Mouse (Mus musculus) megakaryocyte, embryonic 14.5 days (primary cell): Measurements from ENCODE around the gene Npas3. TPM values are rescaled to one million over a fixed set of nuclear protein-coding genes. Genes with fewer than 3 reads are reported as not detected.

ENCODE experiments used
- H3K27me3 ChIP-seq: replicated peaks from 2 replicates; pipeline ENCODE3; 2012; ENCODE audit warnings: inconsistent platforms
- H3K36me3 ChIP-seq: replicated peaks from 2 replicates; pipeline ENCODE3; 2012; ENCODE audit warnings: low read length, inconsistent platforms, mixed read lengths
- H3K4me1 ChIP-seq: 2 replicates; pipeline ENCODE4 v1.6.1; 2012; ENCODE audit warnings: inconsistent platforms
- H3K4me3 ChIP-seq: replicated peaks from 2 replicates; pipeline ENCODE3; 2012; ENCODE audit warnings: moderate library complexity, mild to moderate bottlenecking, inconsistent platforms
- H3K9me3 ChIP-seq: 2 replicates; pipeline ENCODE4 v1.6.1; 2012; ENCODE audit warnings: inconsistent platforms
- FLI1 ChIP-seq: IDR thresholded peaks from 2 replicates; pipeline ENCODE4 v1.6.1; 2012; ENCODE audit warnings: low read length, inconsistent platforms, mixed read lengths
- GATA1 ChIP-seq: IDR thresholded peaks from 3 replicates; pipeline ENCODE4 v1.6.1; 2012; ENCODE audit warnings: mixed read lengths, low read length, inconsistent platforms, borderline replicate concordance
- polyA plus RNA-seq: library from polyadenylated mRNA; stranded (reverse); fragments of >175 nt; gene quantifications from 2 replicates; pipeline ENCODE4 v1.2.3, GENCODE M21; 2012; ENCODE audit warnings: low replicate concordance; ENCODE audit not compliant: insufficient read depth

Gene Npas3
- polyA plus RNA-seq, 1 experiment: not detected

GRCm38 (mm10) chr12:53605661-53606060 is 357.2 kb downstream of the Npas3 start:
- TF ChIP-seq GATA1: no peak
- no peak for TF ChIP-seq FLI1

GRCm38 (mm10) chr12:53612120-53612519 is 363.6 kb downstream of the Npas3 start:
- Histone ChIP-seq H3K9me3 (peaks cover 7% of the 10 kb centered on the region), H3K4me3 (no peak overlapping the region), H3K27me3 (no peaks in the 10 kb centered on the region), H3K4me1 (no peaks in the 10 kb centered on the region), H3K36me3 (no peaks in the 10 kb centered on the region)
- TF ChIP-seq GATA1: no peak
- TF ChIP-seq FLI1: no peak

More at GRCm38 (mm10) chr12:53605661-53606060, 357.2 kb downstream of the Npas3 start:
- no peaks in the 10 kb centered on the region for H3K36me3 ChIP-seq
- H3K4me3 ChIP-seq: no peak overlapping the region
- H3K4me1 ChIP-seq: no peaks in the 10 kb centered on the region
- no peaks in the 10 kb centered on the region for H3K9me3 ChIP-seq
- no peaks in the 10 kb centered on the region for H3K27me3 ChIP-seq

- H3K36me3 ChIP-seq: no peaks in the 10 kb centered on the region
- H3K4me3 ChIP-seq: no peak overlapping the region
- no peaks in the 10 kb centered on the region for H3K27me3 ChIP-seq
- TF ChIP-seq GATA1 (no peak), FLI1 (no peak)
- H3K9me3 ChIP-seq: peaks cover 11% of the 10 kb centered on the region
- H3K4me1 ChIP-seq: no peaks in the 10 kb centered on the region
Measured at GRCm38 (mm10) chr12:53621271-53621670, 372.8 kb downstream of the Npas3 start.

GRCm38 (mm10) chr12:53623793-53624192 is 375.3 kb downstream of the Npas3 start:
- TF ChIP-seq FLI1 (no peak), GATA1 (no peak)
- H3K36me3 ChIP-seq: no peaks in the 10 kb centered on the region
- no peaks in the 10 kb centered on the region for H3K4me1 ChIP-seq
- H3K27me3 ChIP-seq: no peaks in the 10 kb centered on the region
- peaks cover 11% of the 10 kb centered on the region for H3K9me3 ChIP-seq
- no peak overlapping the region for H3K4me3 ChIP-seq

GRCm38 (mm10) chr12:53624379-53625021 is 376.0 kb downstream of the Npas3 start:
- Histone ChIP-seq H3K9me3 (peaks cover 11% of the 10 kb centered on the region), H3K4me3 (no peak overlapping the region), H3K27me3 (no peaks in the 10 kb centered on the region), H3K4me1 (no peaks in the 10 kb centered on the region), H3K36me3 (no peaks in the 10 kb centered on the region)
- no peak for TF ChIP-seq FLI1
- TF ChIP-seq GATA1: no peak

- no peaks in the 10 kb centered on the region for H3K36me3 ChIP-seq
- TF ChIP-seq GATA1: no peak
- TF ChIP-seq FLI1: no peak
- H3K4me3 ChIP-seq: no peak overlapping the region
- no peaks in the 10 kb centered on the region for H3K27me3 ChIP-seq
- H3K4me1 ChIP-seq: no peaks in the 10 kb centered on the region
- H3K9me3 ChIP-seq: no peaks in the 10 kb centered on the region
Measured at GRCm38 (mm10) chr12:53629483-53630120, 381.1 kb downstream of the Npas3 start.

GRCm38 (mm10) chr12:53630607-53631006 is 382.1 kb downstream of the Npas3 start:
- no peak overlapping the region for H3K4me3 ChIP-seq
- H3K27me3 ChIP-seq: no peaks in the 10 kb centered on the region
- H3K4me1 ChIP-seq: no peaks in the 10 kb centered on the region
- no peaks in the 10 kb centered on the region for H3K36me3 ChIP-seq
- no peak for TF ChIP-seq FLI1
- TF ChIP-seq GATA1: no peak
- H3K9me3 ChIP-seq: no peaks in the 10 kb centered on the region

GRCm38 (mm10) chr12:53631315-53632106 is 383.0 kb downstream of the Npas3 start:
- Histone ChIP-seq H3K36me3 (no peaks in the 10 kb centered on the region), H3K4me3 (no peak overlapping the region), H3K27me3 (no peaks in the 10 kb centered on the region), H3K4me1 (no peaks in the 10 kb centered on the region), H3K9me3 (no peaks in the 10 kb centered on the region)
- TF ChIP-seq FLI1: no peak
- TF ChIP-seq GATA1: no peak

- H3K4me3 ChIP-seq: no peak overlapping the region
- H3K9me3 ChIP-seq: no peaks in the 10 kb centered on the region
- no peak for TF ChIP-seq GATA1
- TF ChIP-seq FLI1: no peak
- H3K27me3 ChIP-seq: no peaks in the 10 kb centered on the region
- no peaks in the 10 kb centered on the region for H3K36me3 ChIP-seq
- H3K4me1 ChIP-seq: no peaks in the 10 kb centered on the region
Measured at GRCm38 (mm10) chr12:53638571-53638970, 390.1 kb downstream of the Npas3 start.

GRCm38 (mm10) chr12:53647282-53647681 is 398.8 kb downstream of the Npas3 start:
- H3K4me1 ChIP-seq: no peaks in the 10 kb centered on the region
- no peaks in the 10 kb centered on the region for H3K9me3 ChIP-seq
- H3K36me3 ChIP-seq: no peaks in the 10 kb centered on the region
- no peaks in the 10 kb centered on the region for H3K27me3 ChIP-seq
- TF ChIP-seq FLI1 (no peak), GATA1 (no peak)
- no peak overlapping the region for H3K4me3 ChIP-seq
